Mouse (Mus musculus) cerebellum, adult 2 months (tissue): ENCODE results near the gene Tctn1. TPM values are rescaled to one million over a fixed set of nuclear protein-coding genes. Genes with fewer than 3 reads are reported as not detected.

Experiments used
- DNase-seq, 2 experiments: peaks; one replicate each; pipeline ENCODE4 v3.0.0; 2021
- H3K27ac ChIP-seq: fragments of 200-500 bp; 2 replicates; pipeline ENCODE4 v1.5.1; 2012; ENCODE audit warnings: low read length, control low read depth, inconsistent platforms; ENCODE audit not compliant: insufficient read depth
- H3K27me3 ChIP-seq: fragments of 200-500 bp; 2 replicates; pipeline ENCODE4 v1.6.1; 2012; ENCODE audit warnings: inconsistent platforms, mild to moderate bottlenecking, low read length, moderate library complexity; ENCODE audit not compliant: control insufficient read depth, insufficient read depth
- H3K4me1 ChIP-seq: fragments of 200-500 bp; 2 replicates; pipeline ENCODE4 v1.6.1; 2011; ENCODE audit warnings: low read length; ENCODE audit not compliant: control insufficient read depth, insufficient read depth
- H3K4me3 ChIP-seq: fragments of 200-500 bp; replicated peaks from 2 replicates; pipeline ENCODE3; 2011; ENCODE audit warnings: mild to moderate bottlenecking, low read depth, low read length, control low read depth; ENCODE audit not compliant: insufficient read depth
- CTCF ChIP-seq: fragments of 200-500 bp; IDR thresholded peaks from 2 replicates; pipeline ENCODE4 v1.5.1; 2011; ENCODE audit warnings: low read depth, mild to moderate bottlenecking, control low read depth, low read length, moderate library complexity, borderline replicate concordance; ENCODE audit not compliant: insufficient read depth
- POLR2A ChIP-seq: fragments of 200-500 bp; IDR thresholded peaks from 2 replicates; pipeline ENCODE4 v1.6.1; 2011; ENCODE audit warnings: low read length, control low read depth, borderline replicate concordance; ENCODE audit not compliant: insufficient read depth
- WGBS: fragments of 180-500 bp; shearing (Covaris S2); methylation state at CpG from one replicate; pipeline ENCODE4 v1.1.7; 2018; 5-methylcytosine and 5-hydroxymethylcytosine counted together
- polyA plus RNA-seq: library from polyadenylated mRNA; depleted of rRNA; stranded (reverse); fragments of >200 nt; gene quantifications from 2 replicates; pipeline ENCODE4 v1.2.3, GENCODE M21; 2012

Tctn1 gene
- polyA plus RNA-seq, 1 experiment, result 29.2 TPM

DNA sequence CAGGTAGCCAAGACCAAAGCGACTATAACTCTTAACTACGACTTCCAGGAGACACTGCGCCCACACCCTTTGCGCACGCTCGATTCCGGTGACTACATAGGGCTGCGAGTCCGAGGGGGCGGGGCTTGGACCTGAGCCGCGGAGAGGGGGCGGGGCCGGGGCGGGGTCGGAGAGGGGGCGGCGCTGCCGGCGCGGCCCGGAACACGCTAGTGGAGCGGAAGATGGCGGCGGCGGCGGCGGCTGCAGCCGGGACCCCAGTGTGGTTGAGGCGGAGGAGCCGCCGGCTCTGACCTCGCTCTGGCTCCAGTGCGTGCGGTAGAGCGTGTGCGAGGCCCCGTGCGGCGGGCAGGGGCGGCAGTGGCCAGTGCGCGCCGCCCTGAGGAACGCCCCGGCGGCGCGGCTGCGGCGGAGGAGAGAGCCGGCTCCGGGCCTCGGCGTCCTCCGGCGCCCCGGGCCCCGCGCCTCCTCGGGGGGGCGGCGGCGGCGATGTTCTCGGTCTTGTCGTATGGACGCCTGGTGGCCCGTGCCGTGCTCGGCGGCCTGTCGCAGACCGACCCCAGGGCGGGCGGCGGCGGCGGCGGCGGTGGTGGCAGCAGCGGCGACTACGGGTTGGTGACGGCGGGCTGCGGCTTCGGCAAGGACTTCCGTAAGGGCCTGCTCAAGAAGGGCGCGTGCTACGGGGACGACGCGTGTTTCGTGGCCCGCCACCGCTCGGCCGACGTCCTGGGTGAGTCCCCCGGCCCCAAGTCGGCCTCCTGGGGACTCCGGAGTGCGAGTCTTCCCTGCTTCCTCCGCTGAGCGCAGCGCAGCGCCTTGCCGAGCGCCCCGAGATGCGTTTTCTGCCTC lies 20.1 kb upstream of the Tctn1 start, which contains the start of gene Pptc7:
TSS of gene Pptc7 (plus strand) at position 183 of the 846 bp plus-strand sequence.
- no peaks in the 10 kb centered on the region for H3K27me3 ChIP-seq
- TF ChIP-seq POLR2A (no peak), CTCF (no peak)
- under 1% methylated on average over 99 of the region's 114 CpGs for WGBS
- H3K4me1 ChIP-seq, result peaks cover 15% of the 10 kb centered on the region
- peak within 1 kb of the TSS; percentile 39 for H3K27ac ChIP-seq
- peak; percentile 89 to 90 for DNase-seq
- peak within 1 kb of the TSS; percentile 78 for H3K4me3 ChIP-seq

DNA sequence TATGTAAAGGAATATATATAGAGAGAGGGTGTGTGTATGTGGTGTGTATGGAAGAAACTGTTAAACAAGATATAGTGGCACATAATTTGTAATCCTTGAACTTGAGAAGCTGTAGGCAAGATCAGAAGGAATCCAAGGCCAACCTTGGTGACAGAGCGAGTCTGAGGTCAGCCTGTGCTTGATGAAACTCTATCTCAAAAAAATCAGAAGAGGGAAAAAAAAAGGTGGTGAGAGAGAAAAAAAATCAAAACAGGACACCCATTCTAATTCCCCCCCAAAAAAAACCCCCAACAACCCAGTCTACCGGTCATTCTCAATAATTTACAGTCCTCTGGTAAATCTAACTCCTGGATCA lies 19.5 kb upstream of the Tctn1 start:
- no peak for TF ChIP-seq POLR2A

DNA sequence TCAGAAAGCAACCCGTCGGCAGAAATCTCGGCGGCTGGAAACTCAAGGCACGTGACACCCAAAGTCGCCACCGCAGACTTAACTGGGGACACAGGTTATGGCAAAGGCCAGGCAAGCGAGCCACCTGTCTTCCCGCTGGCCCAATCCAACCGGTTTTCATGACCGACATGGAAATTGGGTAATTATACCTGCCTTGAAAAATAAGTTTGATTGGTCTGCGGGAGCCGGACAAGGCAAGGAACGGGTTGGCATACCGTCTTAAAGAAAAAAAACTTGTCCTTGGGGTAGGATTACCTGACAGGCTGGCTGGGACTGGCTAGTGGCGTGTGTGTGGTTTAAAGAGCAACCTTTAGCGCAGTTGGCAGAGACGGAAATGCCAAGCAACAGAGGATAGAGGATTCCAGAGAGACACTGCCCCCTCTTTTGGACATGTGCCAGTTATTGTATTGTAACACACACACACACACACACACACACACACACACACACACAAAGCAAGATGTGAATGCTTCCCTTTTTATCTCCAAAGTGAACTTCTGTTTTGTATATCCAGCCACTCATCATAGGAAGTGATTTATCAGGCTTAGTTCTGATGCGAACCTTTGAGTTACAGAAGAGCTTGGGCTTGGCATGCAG lies 16.7 kb upstream of the Tctn1 start:
- Histone ChIP-seq H3K27me3 (no peaks in the 10 kb centered on the region), H3K27ac (no peak overlapping the region), H3K4me3 (no peak overlapping the region), H3K4me1 (peaks cover 5% of the 10 kb centered on the region; the same call in 1 of the 2 replicates)
- WGBS, result 27% methylated on average over 19 of the region's 19 CpGs
- TF ChIP-seq CTCF (no peak), POLR2A (no peak)
- DNase-seq, result no peak

More for the DNA sequence above, 19.5 kb upstream of the Tctn1 start:
- Histone ChIP-seq H3K27ac (no peak overlapping the region), H3K4me3 (peak overlapping the region; percentile 4), H3K4me1 (peaks cover 16% of the 10 kb centered on the region), H3K27me3 (no peaks in the 10 kb centered on the region)
- no peak for DNase-seq
- WGBS, result 25% methylated on average over 2 of the region's 2 CpGs

DNA sequence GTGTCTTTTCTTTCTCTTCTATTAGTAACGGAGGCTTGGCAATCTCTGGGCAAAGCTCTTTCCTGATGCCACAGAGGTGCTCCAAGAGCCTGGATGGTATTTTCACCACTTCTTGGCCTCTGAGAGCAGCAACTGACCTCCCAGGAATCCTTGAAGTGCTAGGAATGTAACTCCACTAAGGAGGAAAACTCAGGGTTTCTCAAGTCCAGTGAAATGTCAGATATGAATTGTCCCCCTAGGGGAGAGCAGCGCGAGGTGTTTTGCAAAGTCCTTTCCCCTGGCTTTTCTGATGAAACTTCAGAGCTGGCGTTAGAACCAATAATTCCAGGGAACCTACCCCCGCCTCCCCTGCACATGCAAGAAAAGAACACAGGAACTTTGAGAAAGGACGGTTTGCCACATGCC lies 16.2 kb upstream of the Tctn1 start:
- H3K27me3 ChIP-seq, result no peaks in the 10 kb centered on the region
- TF ChIP-seq POLR2A, result no peak
- no peak for TF ChIP-seq CTCF
- peaks cover 5% of the 10 kb centered on the region; the same call in 1 of the 2 replicates for H3K4me1 ChIP-seq
- DNase-seq, result no peak
- H3K27ac ChIP-seq, result no peak overlapping the region
- WGBS, result 54% methylated on average over 6 of the region's 6 CpGs
- no peak overlapping the region for H3K4me3 ChIP-seq

DNA sequence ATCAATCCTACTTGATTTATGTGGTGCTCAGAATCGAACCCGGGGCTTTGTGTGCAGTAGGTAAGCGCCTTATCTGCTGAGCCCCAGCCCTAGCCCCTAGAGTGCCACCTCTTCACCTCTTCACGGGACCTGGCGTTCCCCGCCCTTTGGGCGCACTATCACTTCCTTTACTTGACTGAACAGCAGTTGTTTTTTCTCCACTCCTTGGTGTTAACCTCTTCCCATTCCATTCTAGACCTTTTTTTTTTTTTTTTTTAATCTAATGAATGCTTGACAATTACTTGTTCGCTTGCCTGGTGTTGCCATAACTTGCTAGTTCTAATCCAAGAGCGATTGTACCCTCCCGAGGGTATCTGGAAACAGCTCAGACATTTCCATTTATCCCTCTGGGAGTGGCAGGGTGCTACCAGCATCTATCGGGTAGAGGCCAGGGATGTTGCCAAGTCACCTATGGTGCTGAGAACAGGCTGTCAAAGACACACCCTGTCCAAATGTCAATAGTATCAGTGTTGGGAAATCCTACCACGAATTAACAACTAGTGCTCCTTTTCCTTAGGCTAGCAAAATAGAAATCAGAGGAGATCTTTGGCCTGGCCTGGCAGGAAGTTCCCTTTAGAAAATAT lies 15.7 kb upstream of the Tctn1 start:
- no peak overlapping the region for H3K4me3 ChIP-seq
- no peak for TF ChIP-seq POLR2A
- no peak for TF ChIP-seq CTCF
- H3K27ac ChIP-seq, result no peak overlapping the region
- DNase-seq, result peak; percentile 31 to 54
- peaks cover 5% of the 10 kb centered on the region; the same call in 1 of the 2 replicates for H3K4me1 ChIP-seq
- 60% methylated on average over 12 of the region's 12 CpGs for WGBS
- no peaks in the 10 kb centered on the region for H3K27me3 ChIP-seq

DNA sequence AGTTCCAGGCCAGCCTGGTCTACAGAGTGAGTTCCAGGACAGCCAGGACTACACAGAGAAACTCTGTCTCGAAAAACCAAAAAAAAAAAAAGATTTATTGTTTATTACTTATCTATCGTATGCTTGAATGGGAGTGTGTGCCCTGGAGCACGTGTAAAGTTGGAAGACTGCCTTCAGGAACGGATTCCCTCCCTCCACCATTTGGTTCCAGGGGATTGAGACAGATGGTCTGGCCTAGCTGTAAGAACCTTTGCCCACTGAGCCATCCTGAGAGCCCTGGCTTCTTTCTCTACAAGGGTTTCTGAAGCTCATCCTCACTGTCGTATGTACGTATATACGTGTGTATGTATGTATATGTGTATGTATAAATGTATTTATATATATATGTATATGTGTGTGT lies 14.7 kb upstream of the Tctn1 start:
- 11% methylated on average over 7 of the region's 7 CpGs for WGBS
- Histone ChIP-seq H3K4me1 (peaks cover 5% of the 10 kb centered on the region; the same call in 1 of the 2 replicates), H3K27me3 (no peaks in the 10 kb centered on the region), H3K4me3 (no peak overlapping the region), H3K27ac (no peak overlapping the region)
- DNase-seq, result peak; percentile 65 to 85
- no peak for TF ChIP-seq POLR2A
- TF ChIP-seq CTCF, result no peak

DNA sequence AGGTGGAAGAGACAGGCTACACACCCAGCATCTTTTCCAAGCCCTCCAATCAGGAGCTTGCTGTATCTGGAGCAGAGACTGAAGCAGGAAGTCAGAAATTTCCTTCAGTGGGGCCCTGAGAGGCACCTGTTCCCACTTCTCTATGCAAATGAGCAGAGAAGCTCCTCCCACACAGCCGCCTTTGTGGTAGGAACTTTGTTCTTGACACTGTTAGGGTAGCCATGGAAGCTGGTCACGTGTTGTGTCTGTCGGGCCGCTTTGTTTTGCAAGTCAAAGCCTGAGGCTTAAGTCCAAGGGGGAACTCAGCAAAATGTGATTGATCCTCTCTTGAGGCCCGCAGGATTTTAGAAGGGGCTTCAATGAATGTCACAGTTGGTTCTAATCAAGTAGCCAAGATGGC lies 10.5 kb upstream of the Tctn1 start:
- 30% methylated on average over 5 of the region's 5 CpGs for WGBS
- no peak for DNase-seq
- Histone ChIP-seq H3K4me1 (peaks cover 4% of the 10 kb centered on the region; the same call in 1 of the 2 replicates), H3K27ac (no peak overlapping the region), H3K4me3 (no peak overlapping the region), H3K27me3 (no peaks in the 10 kb centered on the region)
- TF ChIP-seq CTCF (no peak), POLR2A (no peak)
